Mouse (Mus musculus) testis, postnatal 10 days (tissue): Measurements from ENCODE around the gene Diras1.

ENCODE experiments used
- DNase-seq: peaks from one replicate; pipeline ENCODE4 v3.0.0; 2021; ENCODE audit warnings: low spot score

Gene Diras1

DNA sequence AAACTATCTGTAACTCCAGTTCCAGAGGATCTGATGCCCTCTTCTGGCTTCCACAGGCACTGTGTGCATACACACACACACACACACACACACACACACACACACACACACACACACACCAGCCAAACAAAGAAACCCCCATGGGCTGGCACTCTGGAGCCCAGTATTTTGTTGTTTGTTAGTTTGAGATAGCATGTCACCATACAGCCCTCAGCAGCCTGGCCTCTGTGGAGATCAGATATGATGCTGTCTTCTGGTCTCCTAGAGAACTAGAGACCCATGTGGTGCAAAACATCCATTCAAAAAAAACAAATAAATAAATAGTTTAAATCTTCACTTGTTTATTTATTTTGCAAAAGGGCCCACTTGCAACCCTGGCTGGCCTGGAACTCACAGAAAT lies 2.8 kb upstream of the Diras1 start:
- DNase-seq: no peak

- no peak for DNase-seq
Observed at GRCm38 (mm10) chr10:81027331-81027730, 1.9 kb upstream of the Diras1 start.

GRCm38 (mm10) chr10:81026857-81027256 lies 1.4 kb upstream of the Diras1 start:
- DNase-seq: no peak

DNA sequence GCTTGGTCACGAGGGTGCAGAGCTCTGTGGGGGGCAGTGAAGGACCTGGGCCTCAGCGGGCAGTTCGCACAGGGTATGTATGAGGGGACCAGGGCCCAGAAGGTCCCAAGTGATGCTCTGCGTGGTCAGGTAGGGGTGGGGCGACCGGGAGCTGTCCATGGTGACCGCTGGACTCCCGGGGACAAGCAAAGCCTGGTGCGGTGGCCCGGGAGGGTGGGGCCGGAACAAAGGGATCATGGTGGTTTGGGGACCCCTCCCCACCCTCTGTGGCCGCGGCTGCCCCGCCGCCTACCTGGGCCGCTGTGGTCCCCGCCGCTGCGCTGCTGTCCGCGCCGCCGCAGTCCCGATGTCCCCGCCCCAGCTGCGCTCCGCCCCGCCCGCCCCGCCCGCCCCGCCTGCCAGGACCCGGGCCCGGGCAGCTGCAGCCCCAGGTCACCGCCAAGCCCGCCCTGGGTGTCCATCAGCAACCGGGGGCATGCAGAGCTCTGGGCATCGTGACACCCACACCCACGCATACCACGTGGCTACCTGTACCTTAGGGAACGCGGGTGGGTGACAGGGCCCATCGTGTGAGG lies 328 bp downstream of the Diras1 start:
- DNase-seq: peak; percentile 72

DNA sequence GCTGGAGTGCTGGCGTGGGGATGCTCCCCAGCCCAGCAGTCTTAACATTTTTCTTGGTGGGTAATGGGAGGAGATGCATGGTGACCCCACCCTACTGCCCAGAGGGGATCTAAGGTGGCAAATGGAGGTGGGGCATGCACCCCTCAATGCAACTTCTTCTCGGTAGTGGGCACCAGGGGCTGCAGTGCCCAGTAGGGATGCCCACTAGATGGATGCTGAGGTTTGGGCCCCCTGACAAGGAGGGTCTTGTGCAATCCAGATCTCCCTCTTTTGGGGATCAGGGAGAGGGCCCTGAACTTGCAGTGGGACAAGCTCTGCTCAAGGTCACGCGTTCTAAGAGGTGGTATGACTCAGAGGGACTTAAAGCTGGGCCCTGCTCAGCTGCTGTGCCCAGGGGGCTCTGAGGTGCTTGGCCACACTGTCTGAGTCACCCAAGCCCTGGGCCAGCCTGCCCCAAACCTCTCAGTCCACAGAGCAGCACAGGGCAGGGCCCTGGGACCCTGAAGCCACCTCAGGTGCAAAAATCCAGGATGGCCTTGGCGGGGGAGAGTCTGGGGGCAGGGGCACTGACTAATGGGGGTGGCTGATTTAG lies 1.0 kb downstream of the Diras1 start:
- no peak for DNase-seq

DNA sequence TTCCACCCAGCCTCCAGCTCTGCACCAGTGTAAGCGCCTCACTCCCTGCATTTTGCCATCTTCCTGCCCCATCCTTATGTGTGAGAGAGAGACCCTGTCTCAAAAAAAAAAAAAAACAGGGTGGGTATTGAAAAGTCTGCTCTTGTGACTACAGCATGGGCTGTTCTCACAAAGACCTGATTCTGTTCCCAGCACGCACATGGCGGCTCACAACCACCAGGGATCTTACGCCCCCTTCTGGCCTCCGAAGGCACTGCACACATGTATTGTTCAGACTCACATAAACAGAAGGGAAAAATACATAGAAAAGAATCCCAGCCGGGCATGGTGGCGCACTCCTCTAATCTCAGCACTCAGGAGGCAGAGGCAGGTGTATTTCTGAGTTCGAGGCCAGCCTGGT lies 2.7 kb downstream of the Diras1 start:
- DNase-seq: no peak

- no peak for DNase-seq
Observed at GRCm38 (mm10) chr10:81021547-81022110, 3.8 kb downstream of the Diras1 start.

DNA sequence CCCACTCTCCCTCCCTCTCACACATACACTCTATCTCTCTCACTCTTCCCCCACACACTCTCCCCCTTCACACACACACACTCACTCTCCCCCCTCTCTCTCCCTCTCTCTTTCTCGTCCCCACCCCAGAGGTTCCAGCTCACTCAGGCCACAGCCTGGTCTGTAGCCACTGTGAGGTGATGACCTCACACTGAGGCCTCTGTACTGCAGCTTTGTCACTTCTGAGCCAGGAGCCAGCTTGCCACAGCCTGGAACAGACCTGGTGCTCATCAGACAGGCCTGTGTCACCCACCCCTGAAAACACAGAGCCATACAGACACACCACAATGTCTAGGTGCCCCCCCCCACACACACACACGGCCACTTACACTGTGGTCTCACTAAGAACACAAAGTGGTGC lies 5.3 kb downstream of the Diras1 start:
- no peak for DNase-seq

GRCm38 (mm10) chr10:81019687-81020086 lies 5.8 kb downstream of the Diras1 start:
- no peak for DNase-seq

GRCm38 (mm10) chr10:81018326-81018725 lies 7.1 kb downstream of the Diras1 start:
- DNase-seq: peak; percentile 92

DNA sequence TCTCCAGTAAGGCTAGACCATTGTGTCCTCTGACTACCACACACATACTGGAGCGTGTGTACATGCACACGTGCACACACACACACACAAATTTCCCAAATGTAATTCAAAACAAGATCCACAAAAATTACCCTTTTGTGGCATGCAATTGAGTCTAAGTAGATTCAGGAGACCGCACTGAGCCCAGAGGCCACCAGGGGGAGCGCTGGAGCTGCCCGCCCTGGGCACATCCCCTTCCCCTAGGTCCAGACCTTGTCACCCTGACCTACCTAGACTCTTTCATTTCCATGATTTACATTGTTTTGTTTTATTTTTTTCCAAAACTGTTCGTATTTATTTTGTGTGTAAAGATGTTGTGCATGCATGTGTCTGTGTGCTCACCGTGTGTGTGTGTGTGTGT lies 8.8 kb downstream of the Diras1 start:
- peak; percentile 84 for DNase-seq

DNA sequence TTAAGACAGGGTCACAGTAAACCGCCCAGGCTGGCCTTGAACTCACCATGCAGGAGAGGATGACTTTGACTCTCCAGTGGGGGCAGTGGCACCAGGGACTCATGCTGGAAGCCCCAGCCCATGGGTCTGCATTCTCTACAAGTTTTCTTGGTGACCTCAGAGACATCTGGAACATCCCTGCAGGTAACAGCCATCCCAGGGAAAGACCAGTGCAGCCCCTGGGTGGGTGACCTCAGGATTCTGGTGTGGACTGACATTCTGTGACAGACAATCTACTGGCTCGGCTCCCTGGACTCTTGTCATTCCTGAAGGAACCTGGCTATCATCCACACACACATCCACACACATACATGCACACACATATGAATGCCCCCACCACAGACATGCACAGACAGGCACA lies 9.8 kb downstream of the Diras1 start:
- DNase-seq: no peak

GRCm38 (mm10) chr10:81014393-81015384 lies 10.8 kb downstream of the Diras1 start, which contains the start of gene Gng7:
TSS of gene Gng7 (minus strand) at chr10:81014945.
- peak; percentile 99 for DNase-seq

GRCm38 (mm10) chr10:81010851-81011250 lies 14.6 kb downstream of the Diras1 start:
- DNase-seq: peak; percentile 83

- DNase-seq: no peak
Observed at GRCm38 (mm10) chr10:81007240-81007639, 18.2 kb downstream of the Diras1 start.

DNA sequence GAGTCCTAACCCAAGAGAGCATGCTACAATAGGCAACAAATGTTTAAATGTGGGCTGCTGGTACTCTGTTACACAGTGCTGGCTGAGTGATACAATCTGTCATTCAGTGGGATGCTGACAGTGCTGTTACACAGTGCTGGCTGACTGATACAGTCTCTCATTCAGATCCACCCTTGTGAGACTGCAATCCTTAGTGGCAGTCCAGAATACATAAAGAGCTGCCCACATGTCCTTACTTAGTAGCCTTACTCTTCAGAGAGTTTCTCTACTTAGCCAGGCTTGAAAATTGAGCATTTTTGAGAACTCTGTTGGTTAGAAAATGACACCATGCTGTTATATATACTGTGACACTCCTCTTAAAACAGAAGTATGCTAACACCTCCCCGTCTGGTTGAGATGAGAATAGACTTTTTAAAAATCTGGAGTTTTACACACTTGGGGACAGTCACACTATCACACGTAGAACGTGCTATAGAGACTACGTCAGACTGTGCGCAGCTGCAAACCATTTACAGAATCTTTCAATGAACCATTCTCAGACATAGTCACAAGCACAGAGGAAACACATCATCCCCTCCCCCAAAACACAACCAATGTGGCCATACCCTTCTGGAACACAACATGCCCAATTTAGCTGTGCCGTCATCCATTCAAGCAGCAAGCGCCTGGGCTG lies 19.3 kb downstream of the Diras1 start:
- no peak for DNase-seq

GRCm38 (mm10) chr10:81001161-81001560 lies 24.3 kb downstream of the Diras1 start:
- DNase-seq: no peak

DNA sequence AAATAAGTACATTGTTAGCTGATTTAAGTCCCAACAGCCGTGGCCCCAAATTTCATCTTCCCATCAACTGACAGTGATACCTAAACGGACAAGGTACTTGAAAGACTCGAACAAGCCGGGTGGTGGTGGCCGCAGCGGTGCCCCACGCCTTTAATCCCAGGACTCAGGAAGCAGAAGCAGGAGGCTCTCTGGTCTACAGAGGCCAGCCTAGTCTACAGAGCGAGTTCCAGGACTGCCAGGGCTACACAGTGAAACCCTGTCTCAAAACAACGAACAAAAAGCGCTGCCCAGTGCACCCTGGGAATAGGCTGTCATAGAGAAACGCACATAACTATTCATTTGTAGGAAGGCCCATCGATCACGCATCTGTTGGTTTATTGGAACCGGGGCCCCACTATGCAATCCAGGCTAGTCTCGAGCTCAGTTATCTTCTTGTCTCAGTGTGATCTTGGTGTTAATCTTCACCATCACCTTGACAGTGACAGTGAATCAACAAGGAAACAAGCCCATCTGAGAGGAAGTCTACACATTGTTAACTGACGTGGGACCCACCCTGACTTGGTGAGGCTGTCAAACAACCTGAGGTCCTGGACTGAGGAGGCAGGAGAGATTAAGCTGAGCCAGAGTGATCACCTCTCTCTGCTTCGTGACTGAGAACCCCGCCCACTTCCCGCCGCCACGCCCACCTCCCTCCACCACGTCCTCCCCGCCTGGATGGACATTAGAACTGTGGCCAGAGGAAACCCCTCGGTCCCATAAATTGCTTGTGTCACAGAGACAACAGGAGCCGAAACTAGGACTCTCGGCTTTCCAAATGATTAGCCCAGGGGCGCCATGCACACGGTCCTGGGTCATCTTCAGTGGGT lies 25.0 kb downstream of the Diras1 start:
- DNase-seq: peak; percentile 68

DNA sequence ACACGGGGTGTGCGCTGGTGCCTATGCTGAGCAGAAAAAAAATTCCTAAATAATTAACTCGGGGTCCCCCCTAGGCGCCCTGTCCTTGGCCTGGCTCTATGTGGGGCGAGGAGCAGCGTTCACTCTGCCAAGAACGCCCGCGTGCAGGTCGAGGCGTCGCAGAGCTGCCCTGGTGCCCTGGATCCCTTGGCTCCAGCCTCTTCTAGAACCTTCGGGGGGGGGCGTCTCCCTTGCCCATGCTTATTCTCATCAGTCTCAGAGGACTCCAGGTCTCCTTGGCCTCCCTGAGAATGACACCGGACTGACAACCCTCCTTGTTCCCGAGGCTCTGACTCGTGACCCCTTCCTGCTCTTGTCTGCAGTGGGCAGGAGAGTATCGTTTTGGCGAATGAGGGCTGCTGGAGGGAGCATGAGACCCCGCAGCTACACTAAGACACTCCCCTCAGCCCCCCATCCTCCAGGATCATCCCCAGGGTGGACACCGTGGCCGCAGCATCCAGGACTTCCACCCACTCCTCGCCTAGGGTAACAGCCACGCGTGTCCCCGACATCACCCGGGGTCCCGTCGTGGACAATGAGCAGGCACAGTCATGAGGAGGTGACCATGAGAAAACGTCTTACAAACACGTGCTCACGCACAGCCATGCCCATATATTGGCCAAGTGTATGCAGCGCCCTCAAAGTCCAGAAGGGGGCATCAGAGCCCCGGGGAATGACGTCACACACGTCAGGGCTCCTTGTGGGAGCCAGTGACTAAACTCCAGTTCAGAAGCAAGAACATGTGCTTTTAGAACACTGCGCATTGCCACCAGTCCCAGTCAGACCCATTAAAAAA lies 25.9 kb downstream of the Diras1 start:
- DNase-seq: peak; percentile 90

GRCm38 (mm10) chr10:80998778-80999177 lies 26.7 kb downstream of the Diras1 start:
- DNase-seq: peak; percentile 78
